Mouse (Mus musculus) urinary bladder, adult 18-20 months (tissue): ENCODE measurements around the gene Ubr2.

Experiments used
- DNase-seq, 2 experiments: peaks; one replicate each; pipeline ENCODE4 v3.0.0; 2022; ENCODE audit warnings: low spot score in 2 of 2, mixed read lengths in 2 of 2

Ubr2 gene

GRCm38 (mm10) chr17:47003305-47003704, 7.1 kb downstream of the Ubr2 start:
- DNase-seq, result no peak

DNA sequence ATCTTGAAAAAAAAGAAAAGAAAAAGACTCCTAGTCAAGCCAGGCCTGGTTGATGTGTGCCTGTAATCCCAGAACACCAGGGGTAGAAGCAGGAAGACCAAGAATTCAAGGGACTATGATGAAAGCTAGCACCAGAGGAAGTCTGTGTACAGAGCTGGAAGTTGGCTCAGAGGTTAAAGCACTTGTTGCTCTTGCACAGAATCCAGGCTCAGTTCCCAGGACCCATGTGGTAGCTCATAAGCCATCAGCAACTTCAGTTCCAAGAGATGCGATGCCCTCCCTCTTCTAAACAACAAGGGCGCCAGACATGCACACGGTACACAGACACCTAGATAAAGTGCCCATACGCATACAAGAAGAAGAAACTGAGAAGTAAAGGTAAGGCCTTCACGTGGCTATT, 8.0 kb downstream of the Ubr2 start:
- no peak for DNase-seq

- no peak for DNase-seq
Observed at GRCm38 (mm10) chr17:46998840-46999239, 11.5 kb downstream of the Ubr2 start.

GRCm38 (mm10) chr17:46996484-46996883, 13.9 kb downstream of the Ubr2 start:
- DNase-seq, result no peak

- DNase-seq, result no peak
Observed at GRCm38 (mm10) chr17:46995621-46996020, 14.7 kb downstream of the Ubr2 start.

GRCm38 (mm10) chr17:46994641-46995398, 15.5 kb downstream of the Ubr2 start:
- no peak for DNase-seq

DNA sequence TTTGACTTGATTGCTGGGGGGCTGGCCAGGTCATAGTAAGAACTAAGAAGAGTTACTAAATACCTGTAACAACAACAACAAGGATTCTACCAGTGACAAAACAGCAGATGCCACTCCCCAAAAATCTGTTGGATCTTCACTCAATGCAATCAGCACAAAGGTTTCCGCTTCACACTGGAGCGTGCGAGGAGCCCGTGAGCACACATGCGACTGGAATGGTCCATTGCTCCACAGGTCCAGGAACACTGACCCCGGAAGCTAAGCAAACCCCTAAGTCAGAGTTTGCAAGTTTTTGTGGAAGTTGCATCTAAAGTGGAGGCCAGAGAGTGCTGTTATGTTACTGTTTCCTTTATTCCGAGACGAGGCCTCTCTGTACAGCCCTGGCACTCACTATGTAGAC, 16.7 kb downstream of the Ubr2 start:
- DNase-seq, result no peak

- DNase-seq, result no peak
Observed at GRCm38 (mm10) chr17:46987631-46988030, 22.7 kb downstream of the Ubr2 start.

GRCm38 (mm10) chr17:46980050-46980449, 30.3 kb downstream of the Ubr2 start:
- no peak for DNase-seq

DNA sequence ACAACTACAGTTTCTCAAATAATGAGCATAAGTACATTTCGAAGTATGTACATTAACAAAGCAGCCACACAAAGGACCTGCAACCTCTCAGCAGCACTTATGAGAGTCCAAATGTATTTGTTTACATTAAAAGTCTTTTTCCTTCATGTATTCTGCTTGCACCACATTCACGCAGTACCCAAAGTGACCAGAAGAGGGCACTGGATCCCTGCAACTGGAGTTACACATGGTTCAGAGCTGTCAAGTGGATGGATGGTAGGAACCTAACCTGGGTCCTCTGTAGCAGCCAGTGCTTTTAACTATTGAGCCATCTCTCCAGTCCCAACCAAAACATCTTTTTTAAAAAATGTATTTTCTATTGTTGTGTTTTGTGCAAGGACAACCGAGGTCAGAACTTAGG, 35.2 kb downstream of the Ubr2 start:
- DNase-seq, result peak; percentile 11 to 51

DNA sequence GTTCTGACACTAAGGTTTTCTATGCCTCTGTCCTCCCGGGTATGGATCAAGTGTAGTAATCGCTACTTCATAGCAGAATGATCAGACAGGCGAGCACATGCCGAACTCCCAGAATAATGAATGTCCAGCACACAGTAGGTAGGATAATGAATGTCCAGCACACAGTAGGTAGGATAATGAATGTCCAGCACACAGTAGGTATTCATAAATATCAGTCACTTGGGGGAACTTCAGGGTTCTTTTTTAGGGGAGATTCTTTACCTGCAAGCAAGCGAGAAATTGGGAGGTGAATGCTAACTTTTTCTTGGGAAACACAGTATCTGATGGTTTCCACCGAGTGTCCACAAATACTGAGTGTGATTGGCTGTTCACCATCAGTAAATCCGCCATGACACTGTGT, 37.8 kb downstream of the Ubr2 start:
- DNase-seq, result no peak

DNA sequence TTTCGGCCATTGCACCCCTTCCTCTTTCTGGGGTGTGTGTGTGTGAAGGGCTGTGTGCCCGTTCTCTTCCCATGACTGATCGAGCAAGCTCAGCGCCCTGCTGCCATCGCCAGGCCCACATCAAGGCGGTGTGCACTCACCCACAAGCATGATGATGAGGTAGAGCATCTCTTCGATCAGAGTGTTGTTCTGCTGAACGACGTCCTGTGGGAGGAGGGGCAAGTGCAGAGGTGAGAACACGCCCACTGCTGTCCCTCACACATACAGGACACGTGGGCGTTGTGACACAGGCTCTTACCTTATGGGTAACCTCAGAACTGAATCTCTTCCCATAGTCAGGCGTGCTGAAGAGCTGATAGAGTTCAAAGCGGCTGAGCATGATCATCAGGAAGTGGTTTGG, 43.5 kb downstream of the Ubr2 start:
- DNase-seq, result no peak

GRCm38 (mm10) chr17:46963186-46963585, 47.2 kb downstream of the Ubr2 start:
- DNase-seq, result no peak

GRCm38 (mm10) chr17:46962153-46962552, 48.2 kb downstream of the Ubr2 start:
- no peak for DNase-seq

GRCm38 (mm10) chr17:46960216-46960615, 50.1 kb downstream of the Ubr2 start:
- no peak for DNase-seq

DNA sequence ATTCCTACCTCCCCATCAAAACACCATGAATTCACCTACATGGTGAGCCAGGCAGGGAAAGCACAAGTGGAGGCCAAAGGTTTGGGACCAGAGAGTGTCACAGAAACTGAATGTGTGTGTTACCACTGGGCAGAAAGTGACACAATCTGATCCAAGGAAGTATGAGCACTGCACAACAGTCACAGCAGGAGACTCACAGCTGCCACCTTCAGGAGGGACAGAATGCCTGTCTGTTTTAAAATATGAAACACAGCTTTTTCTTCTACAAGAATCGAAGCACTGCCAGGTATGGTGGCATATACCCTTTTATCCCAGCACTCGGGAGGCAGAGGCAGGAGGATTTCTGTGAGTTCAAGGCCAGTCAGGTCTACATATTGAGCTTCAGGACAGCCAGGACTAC, 52.3 kb downstream of the Ubr2 start:
- DNase-seq, result no peak

DNA sequence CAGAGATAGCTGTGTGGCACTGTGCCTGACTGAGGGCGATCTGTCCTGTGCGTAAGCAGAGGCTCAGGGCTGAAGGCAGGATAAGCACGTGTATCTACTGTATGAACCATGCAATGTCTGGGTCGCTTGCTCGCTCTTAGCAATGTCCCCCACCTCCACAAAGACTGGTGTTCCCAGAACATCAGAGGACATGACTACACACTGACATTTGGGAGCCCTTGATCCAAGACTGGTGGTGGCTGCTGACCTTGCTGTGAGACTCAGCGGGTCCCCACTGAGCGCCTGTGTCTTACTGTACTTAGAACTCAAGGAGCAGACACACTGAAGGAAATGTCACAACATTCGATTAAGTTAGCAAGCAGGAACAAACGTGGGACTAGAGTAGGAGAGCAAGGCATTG, 64.1 kb downstream of the Ubr2 start:
- DNase-seq, result no peak

DNA sequence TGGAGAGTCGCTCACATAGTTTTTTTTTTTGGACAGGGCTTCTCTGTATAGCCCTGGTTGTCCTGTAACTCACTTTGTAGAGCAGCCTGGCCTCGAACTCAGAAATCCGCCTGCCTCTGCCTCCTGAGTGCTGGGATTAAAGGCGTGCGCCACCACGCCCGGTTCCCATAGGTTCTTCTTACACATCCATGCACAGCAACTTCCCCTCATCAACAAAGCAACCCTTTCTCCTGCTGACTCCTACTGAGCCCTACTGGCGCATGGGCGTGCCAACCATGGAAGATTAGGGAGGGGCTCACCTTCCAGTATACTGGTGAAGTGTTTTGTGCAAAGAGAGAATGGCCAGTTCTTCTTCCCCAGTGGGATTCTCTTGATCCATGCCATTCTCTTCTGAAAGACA, 67.9 kb downstream of the Ubr2 start:
- DNase-seq, result no peak

DNA sequence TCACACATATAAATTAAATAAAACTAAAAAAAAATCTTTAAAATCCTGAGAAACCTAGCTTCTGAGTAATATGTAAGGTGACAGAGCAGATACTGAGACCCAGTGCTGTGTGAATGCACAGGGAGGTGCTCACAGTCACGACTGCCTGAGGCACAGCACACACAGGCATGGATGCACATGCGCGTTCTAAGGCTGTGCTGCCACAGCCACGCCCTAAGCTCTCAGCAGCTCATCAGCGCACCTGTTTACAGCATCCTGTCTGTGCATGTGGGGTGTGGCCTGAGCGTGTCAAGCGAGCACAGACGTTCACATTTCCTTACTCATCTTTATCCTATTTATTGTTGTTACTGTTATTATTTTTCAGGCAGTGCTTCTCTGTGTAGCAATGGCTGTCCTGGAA, 69.9 kb downstream of the Ubr2 start:
- DNase-seq, result no peak

DNA sequence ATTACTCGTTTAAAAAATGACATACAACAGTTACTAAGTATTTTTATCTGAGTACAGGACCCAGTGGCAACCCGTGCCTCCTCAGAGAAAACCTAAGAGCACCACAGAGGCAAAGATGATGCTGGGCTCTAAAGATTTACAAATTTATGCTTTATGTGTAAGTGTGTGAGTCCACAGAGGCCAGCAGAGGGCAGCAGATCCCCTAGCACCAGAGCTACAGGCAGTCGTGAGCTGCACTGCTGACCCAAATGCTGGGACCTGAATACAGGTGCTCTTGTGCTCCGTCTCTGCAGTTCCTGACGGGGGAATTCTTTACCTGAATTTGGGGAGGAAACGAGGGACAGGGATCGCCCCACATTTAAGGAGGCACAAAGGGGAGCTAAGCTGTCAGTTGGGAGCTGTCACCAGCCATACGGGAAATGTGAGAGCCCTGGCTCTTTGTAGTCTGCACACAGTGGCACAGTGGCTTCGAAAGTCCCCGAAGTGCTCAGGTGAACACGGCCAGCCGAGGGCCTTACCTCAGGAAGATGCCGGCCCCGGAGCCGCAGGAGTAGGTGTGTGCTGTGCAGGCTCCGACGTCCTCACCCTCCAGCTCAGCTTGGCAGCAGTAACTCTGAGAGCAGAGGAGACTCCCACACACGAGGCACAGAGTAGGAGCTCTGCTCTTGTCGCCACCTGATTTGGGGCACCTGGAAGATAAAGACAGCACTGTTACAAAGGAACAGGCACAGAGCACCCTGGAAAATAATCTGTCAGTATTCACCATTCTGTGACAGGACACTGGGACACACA, 76.6 kb downstream of the Ubr2 start:
- DNase-seq, result no peak

DNA sequence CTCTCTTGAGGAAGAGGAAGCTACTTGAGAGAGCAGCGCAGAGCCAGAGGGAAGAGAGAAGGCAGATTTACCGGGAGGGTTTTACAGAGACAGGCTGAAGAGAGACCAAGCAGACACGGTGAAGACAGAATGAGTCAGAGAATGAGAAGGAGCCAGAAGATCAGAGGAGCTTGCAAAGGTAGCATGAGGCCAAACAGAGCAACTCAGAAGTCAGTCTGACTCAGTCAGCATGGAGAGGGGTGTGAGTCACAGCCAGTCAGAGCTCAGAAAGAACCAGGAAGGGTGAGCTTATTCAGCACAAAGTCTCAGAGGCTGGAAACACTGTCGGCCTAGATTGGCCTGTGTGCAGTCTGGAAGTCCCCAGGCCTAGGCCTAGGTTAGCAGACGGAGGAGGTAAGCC, 77.4 kb downstream of the Ubr2 start:
- DNase-seq, result peak in 1 of 2 experiments; percentile 36

DNA sequence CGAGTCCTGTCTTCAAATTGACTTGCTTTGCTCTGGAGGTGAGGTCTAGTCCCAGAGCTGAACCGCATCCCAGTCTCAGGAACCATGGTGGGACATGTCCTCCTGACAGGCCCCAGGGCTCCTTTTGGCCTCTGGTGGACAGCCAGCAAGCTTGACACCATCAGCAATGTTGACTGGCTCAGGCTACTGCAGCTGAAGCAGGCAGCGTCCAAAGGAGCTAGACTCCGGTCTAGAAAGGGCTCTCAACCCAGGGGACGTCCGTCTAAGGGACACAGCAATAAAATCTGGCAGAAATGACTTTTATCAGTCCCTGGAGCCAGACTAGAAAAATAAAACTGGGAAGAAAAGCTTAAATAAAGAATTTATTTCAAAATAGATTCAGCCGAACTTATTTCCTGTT, 80.5 kb downstream of the Ubr2 start:
- DNase-seq, result no peak

DNA sequence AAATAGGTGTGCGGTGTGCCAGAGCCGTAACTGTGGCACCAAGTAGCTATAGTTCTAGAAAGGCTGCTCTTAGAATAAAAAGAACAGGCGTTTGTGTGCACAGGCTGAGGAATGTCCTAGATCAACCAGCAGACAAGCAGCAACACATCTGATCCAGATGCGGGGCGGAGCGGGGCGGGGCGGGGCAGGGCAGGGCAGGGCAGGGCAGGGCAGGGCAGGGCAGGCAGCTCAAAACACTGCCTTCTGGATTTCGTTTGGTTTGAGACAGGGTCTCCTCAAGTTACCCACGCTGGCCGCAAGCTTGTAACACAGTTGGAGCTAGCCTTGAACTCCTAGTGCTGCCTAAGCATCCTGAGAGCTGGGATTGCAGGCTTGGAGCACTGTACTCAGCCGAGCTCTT, 81.1 kb downstream of the Ubr2 start:
- DNase-seq, result no peak
